Mouse (Mus musculus) intestine, postnatal 0 days (tissue): ENCODE data around the gene Tet3. TPM values are rescaled to one million over a fixed set of nuclear protein-coding genes. Genes with fewer than 3 reads are reported as not detected.

ENCODE experiments used
- ATAC-seq: fragments of 200-750 bp; cut with Nextera tagmentation; 2 replicates; pipeline ENCODE4 v1.8.0; 2017; ENCODE audit warnings: mild to moderate bottlenecking, moderate TSS enrichment, moderate library complexity
- H3K27ac ChIP-seq: fragments of 300-500 bp; sonication (generic); 2 replicates; pipeline ENCODE4 v1.5.1; 2014; ENCODE audit warnings: mild to moderate bottlenecking, low read depth, low read length, moderate library complexity
- H3K27me3 ChIP-seq: fragments of 300-500 bp; sonication (generic); replicated peaks from 2 replicates; pipeline ENCODE4 v1.6.1; 2014; ENCODE audit warnings: low read length, mixed read lengths; ENCODE audit not compliant: control insufficient read depth, insufficient read depth
- H3K36me3 ChIP-seq: fragments of 300-500 bp; sonication (generic); 2 replicates; pipeline ENCODE4 v1.6.1; 2014; ENCODE audit warnings: mild to moderate bottlenecking, moderate library complexity; ENCODE audit not compliant: control insufficient read depth, insufficient read depth
- H3K4me1 ChIP-seq: fragments of 300-500 bp; sonication (generic); replicated peaks from 2 replicates; pipeline ENCODE4 v1.6.1; 2014; ENCODE audit warnings: antibody characterized with exemption, low read length, mixed read lengths; ENCODE audit not compliant: control insufficient read depth, insufficient read depth
- H3K4me2 ChIP-seq: fragments of 300-500 bp; sonication (generic); replicated peaks from 2 replicates; pipeline ENCODE4 v1.6.1; 2014; ENCODE audit warnings: low read depth, mild to moderate bottlenecking, moderate library complexity
- H3K4me3 ChIP-seq: fragments of 300-500 bp; sonication (generic); 2 replicates; pipeline ENCODE4 v1.5.1; 2014; ENCODE audit warnings: low read depth, low read length
- H3K9ac ChIP-seq: fragments of 300-500 bp; sonication (generic); 2 replicates; pipeline ENCODE4 v1.6.1; 2014; ENCODE audit warnings: mild to moderate bottlenecking, low read depth, low read length
- H3K9me3 ChIP-seq: fragments of 300-500 bp; sonication (generic); 2 replicates; pipeline ENCODE4 v1.6.1; 2016; ENCODE audit warnings: mixed run types; ENCODE audit not compliant: control insufficient read depth
- CTCF ChIP-seq: sonication (generic); IDR thresholded peaks from 2 replicates; pipeline ENCODE4 v1.5.1; 2016; ENCODE audit warnings: low read depth, mild to moderate bottlenecking, control low read depth, antibody characterized with exemption, moderate library complexity
- WGBS: fragments of 180-500 bp; shearing (Covaris S2); extraction: QIAGEN DNeasy Blood & Tissue Kit; methylation state at CpG from one replicate; pipeline ENCODE4 v1.1.7; 2014; 5-methylcytosine and 5-hydroxymethylcytosine counted together
- polyA plus RNA-seq: library from polyadenylated mRNA; unstranded; fragments of >200 nt; fragmentation: Nextera tagmentation; extraction: Ambion mirVana; gene quantifications from 2 replicates; pipeline ENCODE4 v1.2.1, GENCODE M21; 2015

Gene Tet3
- polyA plus RNA-seq, 1 experiment from 2014 or later: 28.1 TPM

- Histone ChIP-seq H3K9ac (no peak overlapping the region), H3K4me2 (no peak overlapping the region), H3K27ac (no peak overlapping the region), H3K27me3 (no peaks in the 10 kb centered on the region), H3K9me3 (no peaks in the 10 kb centered on the region), H3K4me1 (no peaks in the 10 kb centered on the region), H3K36me3 (peaks cover 2% of the 10 kb centered on the region), H3K4me3 (no peak overlapping the region)
- ATAC-seq: no peak
- 59% methylated on average over 7 of the region's 8 CpGs for WGBS
- no peak for TF ChIP-seq CTCF
Observed at GRCm38 (mm10) chr6:83323652-83324419, 135.0 kb downstream of the Tet3 start.

GRCm38 (mm10) chr6:83322794-83323193, 136.1 kb downstream of the Tet3 start:
- no peak for ATAC-seq
- Histone ChIP-seq H3K9me3 (no peaks in the 10 kb centered on the region), H3K4me1 (no peaks in the 10 kb centered on the region), H3K27ac (no peak overlapping the region), H3K9ac (no peak overlapping the region), H3K4me2 (no peak overlapping the region), H3K27me3 (no peaks in the 10 kb centered on the region), H3K36me3 (no peaks in the 10 kb centered on the region), H3K4me3 (no peak overlapping the region)
- TF ChIP-seq CTCF: no peak
- 61% methylated on average over 2 of the region's 2 CpGs for WGBS

GRCm38 (mm10) chr6:83321927-83322326, 137.0 kb downstream of the Tet3 start:
- ATAC-seq: no peak
- H3K36me3 ChIP-seq: no peaks in the 10 kb centered on the region
- no peaks in the 10 kb centered on the region for H3K4me1 ChIP-seq
- no peak overlapping the region for H3K4me3 ChIP-seq
- H3K9me3 ChIP-seq: no peaks in the 10 kb centered on the region
- TF ChIP-seq CTCF: no peak
- H3K27me3 ChIP-seq: no peaks in the 10 kb centered on the region
- H3K4me2 ChIP-seq: no peak overlapping the region
- WGBS: 64% methylated on average over 1 of the region's 1 CpGs
- H3K27ac ChIP-seq: no peak overlapping the region
- no peak overlapping the region for H3K9ac ChIP-seq

GRCm38 (mm10) chr6:83317108-83317741, 141.7 kb downstream of the Tet3 start:
- under 1% methylated on average over 52 of the region's 52 CpGs for WGBS
- H3K4me1 ChIP-seq: 0 out of 2 replicates have a peak, but pooled peaks cover 2% of the 10 kb centered on the region
- ATAC-seq: peak; percentile 94
- H3K9ac ChIP-seq: peak overlapping the region; percentile 56
- peak; percentile 84 for TF ChIP-seq CTCF
- no peak overlapping the region for H3K27ac ChIP-seq
- peak overlapping the region; percentile 96 for H3K4me2 ChIP-seq
- peak overlapping the region; percentile 79 for H3K4me3 ChIP-seq
- H3K36me3 ChIP-seq: no peaks in the 10 kb centered on the region
- H3K27me3 ChIP-seq: no peaks in the 10 kb centered on the region
- no peaks in the 10 kb centered on the region for H3K9me3 ChIP-seq

- ATAC-seq: no peak
- no peaks in the 10 kb centered on the region for H3K27me3 ChIP-seq
- peak overlapping the region; percentile 96 for H3K4me2 ChIP-seq
- 2% methylated on average over 10 of the region's 10 CpGs for WGBS
- H3K36me3 ChIP-seq: 0 out of 2 replicates have a peak, but pooled peaks cover 3% of the 10 kb centered on the region
- 0 out of 2 replicates have a peak, but pooled peaks cover 2% of the 10 kb centered on the region for H3K4me1 ChIP-seq
- no peaks in the 10 kb centered on the region for H3K9me3 ChIP-seq
- H3K27ac ChIP-seq: no peak overlapping the region
- peak overlapping the region; percentile 79; the same call in 1 of the 2 replicates for H3K4me3 ChIP-seq
- H3K9ac ChIP-seq: no peak overlapping the region; the same call in 1 of the 2 replicates
- TF ChIP-seq CTCF: no peak
Observed at GRCm38 (mm10) chr6:83316022-83316421, 142.9 kb downstream of the Tet3 start.

- H3K4me2 ChIP-seq: no peak overlapping the region
Observed at GRCm38 (mm10) chr6:83315293-83315692, 143.6 kb downstream of the Tet3 start.

More at GRCm38 (mm10) chr6:83315293-83315692, 143.6 kb downstream of the Tet3 start:
- no peak for TF ChIP-seq CTCF
- Histone ChIP-seq H3K4me3 (no peak overlapping the region), H3K9ac (no peak overlapping the region), H3K9me3 (no peaks in the 10 kb centered on the region), H3K36me3 (0 out of 2 replicates have a peak, but pooled peaks cover 3% of the 10 kb centered on the region), H3K4me1 (0 out of 2 replicates have a peak, but pooled peaks cover 2% of the 10 kb centered on the region), H3K27me3 (no peaks in the 10 kb centered on the region), H3K27ac (no peak overlapping the region)
- no peak for ATAC-seq
